Mouse (Mus musculus) layer of hippocampus, adult 2 months (tissue): Measurements from ENCODE around the gene Pou1f1. TPM values are rescaled to one million over a fixed set of nuclear protein-coding genes. Genes with fewer than 3 reads are reported as not detected.
A peak's percentile ranks its signal among the peaks of the same experiment; 100 is the strongest.

ENCODE experiments used
- DNase-seq, 2 experiments: peaks; one replicate each; pipeline ENCODE4 v3.0.0; 2022; ENCODE audit warnings: low spot score in 2 of 2
- H3K27ac ChIP-seq: fragments of 200-600 bp; 2 replicates; pipeline ENCODE4 v1.8.1; 2022
- H3K4me3 ChIP-seq: fragments of 200-600 bp; 2 replicates; pipeline ENCODE4 v1.8.1; 2022; ENCODE audit warnings: mild to moderate bottlenecking
- CTCF ChIP-seq: fragments of 200-600 bp; conservative IDR thresholded peaks from 2 replicates; pipeline ENCODE4 v1.8.1; 2022; ENCODE audit warnings: antibody characterized with exemption, mild to moderate bottlenecking, moderate library complexity
- long read RNA-seq, 2 experiments: library from polyadenylated mRNA; stranded (forward); transcript quantifications; one replicate each; pipeline ENCODE4 v2.0.0; 2021; ENCODE audit warnings: borderline mapping rate in 2 of 2
- total RNA-seq, 2 experiments: library from RNA; stranded (reverse); gene quantifications; 2 replicates each; pipeline ENCODE4 v1.2.3; 2021

The Pou1f1 gene
- not detected for total RNA-seq
- long read RNA-seq, experiment 1, result 0 reads
- long read RNA-seq, experiment 2, result 0 reads

DNA sequence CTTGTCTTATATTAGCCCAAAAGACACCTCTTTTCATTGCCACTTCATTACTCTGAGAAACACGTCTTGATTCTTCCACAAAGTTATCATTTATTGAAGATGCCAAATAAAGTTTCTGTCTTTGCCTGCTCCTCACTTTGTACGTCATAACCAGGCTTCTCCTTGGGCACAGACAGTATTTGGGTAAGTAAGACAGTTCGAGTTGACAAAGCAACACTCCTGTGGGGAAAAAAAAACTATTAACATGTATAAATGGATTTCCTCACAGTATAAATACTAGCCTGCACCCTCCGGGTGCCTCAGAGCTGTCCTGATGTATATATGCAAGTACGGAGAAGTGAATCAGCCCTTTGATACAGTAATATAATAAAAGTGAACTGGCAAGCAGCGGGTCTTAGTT is at the start of gene Pou1f1:
Pou1f1 (plus strand) TSS at position 301 of the 400 bp plus-strand sequence.
- no peak for DNase-seq

GRCm38 (mm10) chr16:65470650-65471049 is 49.7 kb upstream of the Pou1f1 start:
- no peak for DNase-seq
- H3K27ac ChIP-seq, result no peak overlapping the region
- TF ChIP-seq CTCF, result no peak
- H3K4me3 ChIP-seq, result no peak overlapping the region

More for the DNA sequence above, at the start of gene Pou1f1:
- no peak for TF ChIP-seq CTCF
- Histone ChIP-seq H3K4me3 (no peak within 1 kb of the TSS), H3K27ac (no peak within 1 kb of the TSS)

DNA sequence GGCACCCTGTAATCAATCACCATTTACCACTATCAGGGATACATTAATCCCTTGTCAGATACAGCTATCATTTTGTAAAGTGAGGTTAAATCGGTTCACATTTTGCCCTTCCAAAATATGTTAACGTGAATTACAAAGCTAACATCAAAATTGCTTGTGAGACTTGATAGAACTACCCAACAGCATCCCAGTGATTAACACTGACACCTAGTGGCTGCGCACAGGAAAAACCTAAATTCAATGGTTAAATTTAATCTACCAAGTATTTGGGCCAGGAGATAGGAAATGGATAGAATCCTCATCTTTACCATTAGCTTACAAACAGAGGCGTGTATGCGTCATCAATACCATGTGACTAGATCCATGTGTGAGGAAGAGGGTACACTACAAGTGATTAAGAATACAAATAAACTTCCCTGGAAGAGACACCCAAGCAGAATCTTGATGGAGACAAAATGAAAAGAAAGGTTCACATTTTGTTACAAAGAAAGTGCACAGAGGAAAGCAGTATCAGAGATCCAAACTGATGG is 47.8 kb upstream of the Pou1f1 start:
- peak; percentile 9 to 29 for DNase-seq
- Histone ChIP-seq H3K4me3 (no peak overlapping the region), H3K27ac (no peak overlapping the region)
- peak; percentile 95 for TF ChIP-seq CTCF

DNA sequence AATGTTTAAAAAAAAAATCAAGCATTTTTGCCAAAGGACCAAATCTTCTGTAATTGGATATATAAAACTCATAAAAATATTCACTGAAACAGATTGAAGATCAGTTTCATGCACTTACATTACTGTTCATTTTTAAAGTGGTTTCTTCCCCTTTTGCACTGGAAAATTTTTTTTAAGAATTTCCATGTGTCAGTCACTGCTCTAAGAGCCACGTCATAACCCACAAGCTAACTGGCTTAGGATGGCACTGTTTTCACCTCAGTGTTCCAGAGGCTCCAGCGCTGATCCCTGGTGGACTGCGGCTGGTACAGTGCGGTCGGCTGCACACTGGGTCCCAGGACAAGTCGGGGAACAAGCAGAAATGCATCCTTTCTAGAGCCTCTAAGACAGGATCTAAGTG is 34.6 kb upstream of the Pou1f1 start:
- no peak for DNase-seq

DNA sequence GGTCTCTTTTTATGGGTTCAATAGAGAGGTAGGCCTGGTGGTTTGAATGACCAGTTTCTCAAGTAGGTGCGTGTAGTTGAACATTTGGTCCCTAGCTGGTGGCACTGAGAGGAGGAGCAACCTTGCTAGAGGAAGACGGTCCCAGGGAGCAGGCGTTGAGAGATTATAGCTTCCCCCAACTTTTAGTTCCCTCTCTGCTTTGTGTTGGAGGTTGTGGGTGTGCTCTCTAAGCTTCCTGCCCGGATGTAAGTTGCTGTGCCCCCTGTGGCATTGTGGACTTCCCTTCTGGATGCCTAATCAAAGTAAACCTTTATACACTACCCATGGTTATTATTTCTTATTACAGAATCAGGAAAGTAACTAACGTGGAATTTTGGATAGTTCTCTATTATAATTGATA is 24.3 kb upstream of the Pou1f1 start:
- H3K4me3 ChIP-seq, result no peak overlapping the region
- H3K27ac ChIP-seq, result no peak overlapping the region
- no peak for DNase-seq
- TF ChIP-seq CTCF, result no peak

More for the DNA sequence above, 34.6 kb upstream of the Pou1f1 start:
- TF ChIP-seq CTCF, result no peak
- H3K27ac ChIP-seq, result no peak overlapping the region
- H3K4me3 ChIP-seq, result no peak overlapping the region

DNA sequence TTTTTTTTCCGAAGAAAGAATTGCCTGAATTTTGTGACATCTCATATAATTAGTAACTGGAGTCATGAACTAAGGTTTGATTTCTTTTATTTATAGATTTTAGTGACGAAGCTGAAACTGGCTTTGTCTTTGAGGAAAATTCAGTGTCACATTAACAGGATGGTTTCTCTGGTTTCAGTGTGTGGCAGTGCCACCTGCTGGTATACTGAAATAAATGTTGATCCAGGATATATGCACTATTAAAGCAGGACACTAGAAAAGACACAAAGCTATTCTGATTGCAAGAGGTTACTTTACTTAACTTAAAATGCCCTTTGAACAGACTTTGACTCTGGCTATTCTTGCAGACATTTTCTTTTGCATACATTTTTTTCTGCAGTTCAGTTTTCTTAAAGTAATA is 23.3 kb upstream of the Pou1f1 start:
- no peak overlapping the region for H3K27ac ChIP-seq
- TF ChIP-seq CTCF, result peak; percentile 86
- no peak overlapping the region for H3K4me3 ChIP-seq
- peak; percentile 26 to 55 for DNase-seq

DNA sequence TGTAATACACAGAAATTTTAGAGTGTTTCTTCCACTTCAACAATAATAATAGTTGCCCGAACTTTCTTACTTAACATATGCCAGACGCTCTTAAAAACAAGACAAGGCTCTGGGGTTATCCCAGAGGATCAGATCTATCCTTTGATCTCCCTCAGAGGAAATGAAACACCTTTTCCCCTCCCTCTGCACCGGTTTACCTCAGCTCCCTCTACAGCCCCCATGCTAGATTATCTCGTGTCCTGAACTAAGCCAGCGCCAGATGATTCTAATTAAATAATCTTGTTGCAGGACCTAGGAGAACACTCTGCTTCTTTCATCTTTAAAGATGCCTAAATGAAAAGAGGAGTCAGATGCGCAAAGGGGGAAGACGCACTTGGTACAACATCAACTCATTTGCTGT is 6.1 kb upstream of the Pou1f1 start:
- no peak overlapping the region for H3K4me3 ChIP-seq
- H3K27ac ChIP-seq, result no peak overlapping the region
- TF ChIP-seq CTCF, result no peak
- no peak for DNase-seq

- DNase-seq, result no peak
- Histone ChIP-seq H3K27ac (no peak overlapping the region), H3K4me3 (no peak overlapping the region)
- no peak for TF ChIP-seq CTCF
Observed at GRCm38 (mm10) chr16:65526004-65526403, 5.7 kb downstream of the Pou1f1 start.

DNA sequence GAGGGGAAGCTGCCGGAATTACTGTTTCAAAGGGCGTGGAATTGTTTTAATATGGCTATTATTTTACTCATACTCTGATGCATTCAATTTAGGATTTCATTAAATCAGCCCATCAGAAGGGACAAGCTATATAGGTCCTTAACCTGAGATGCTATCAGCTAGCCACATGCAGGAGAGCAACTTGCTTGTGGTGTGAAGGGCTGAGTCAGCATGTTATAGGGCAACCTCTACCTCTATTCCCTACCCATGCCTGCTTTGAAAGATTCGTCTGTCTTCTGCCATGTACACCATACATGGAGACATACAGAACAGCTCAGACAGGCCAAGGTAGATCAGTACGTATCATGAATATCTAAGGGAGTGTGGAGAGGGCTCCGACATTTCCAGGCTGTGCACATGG is 6.4 kb downstream of the Pou1f1 start:
- TF ChIP-seq CTCF, result no peak

DNA sequence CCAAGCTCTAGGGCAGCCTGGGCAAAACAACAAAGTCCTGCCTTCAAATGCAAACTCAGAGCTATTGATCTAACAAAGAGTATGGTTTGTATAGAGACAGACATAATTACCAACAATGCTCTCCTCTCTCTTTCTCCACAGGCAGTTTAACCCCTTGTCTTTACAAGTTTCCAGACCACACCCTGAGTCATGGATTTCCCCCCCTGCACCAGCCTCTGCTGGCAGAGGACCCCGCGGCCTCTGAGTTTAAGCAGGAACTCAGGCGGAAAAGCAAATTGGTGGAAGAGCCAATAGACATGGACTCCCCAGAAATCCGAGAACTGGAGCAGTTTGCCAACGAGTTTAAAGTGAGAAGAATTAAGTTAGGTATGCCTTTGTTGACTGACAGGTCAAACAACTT is 9.3 kb downstream of the Pou1f1 start:
- Histone ChIP-seq H3K4me3 (no peak overlapping the region), H3K27ac (no peak overlapping the region)
- no peak for TF ChIP-seq CTCF
- no peak for DNase-seq

More for the DNA sequence above, 6.4 kb downstream of the Pou1f1 start:
- Histone ChIP-seq H3K27ac (no peak overlapping the region), H3K4me3 (no peak overlapping the region)
- no peak for DNase-seq

- peak; percentile 23 for TF ChIP-seq CTCF
- no peak overlapping the region for H3K27ac ChIP-seq
- peak; percentile 81 to 86 for DNase-seq
- H3K4me3 ChIP-seq, result no peak overlapping the region
Observed at GRCm38 (mm10) chr16:65531663-65532062, 11.4 kb downstream of the Pou1f1 start.

GRCm38 (mm10) chr16:65533315-65533999 is 13.1 kb downstream of the Pou1f1 start:
- H3K27ac ChIP-seq, result no peak overlapping the region
- peak; percentile 50 to 71 for DNase-seq
- peak; percentile 84 for TF ChIP-seq CTCF
- no peak overlapping the region for H3K4me3 ChIP-seq

- no peak for TF ChIP-seq CTCF
- DNase-seq, result no peak
- H3K27ac ChIP-seq, result no peak overlapping the region
- no peak overlapping the region for H3K4me3 ChIP-seq
Observed at GRCm38 (mm10) chr16:65543676-65544293, 23.5 kb downstream of the Pou1f1 start.

DNA sequence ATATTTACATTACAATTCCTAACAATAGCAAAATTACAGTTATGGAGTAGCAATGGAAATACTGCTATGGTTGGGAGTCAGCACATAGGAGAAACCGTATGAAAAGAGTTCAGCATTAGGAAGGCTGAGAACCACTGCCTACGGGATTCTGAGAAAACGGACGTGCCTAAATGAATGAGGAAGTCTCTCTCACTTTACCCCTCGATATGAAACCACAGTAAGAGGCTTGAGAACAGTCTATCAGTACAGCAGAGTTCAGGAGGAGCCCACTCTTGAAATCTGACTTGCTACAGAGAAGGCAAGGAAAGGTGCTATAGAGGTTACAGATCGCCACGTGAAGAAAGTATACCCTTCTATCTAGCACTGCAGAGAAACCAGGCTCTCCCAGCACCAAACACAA is 28.6 kb downstream of the Pou1f1 start:
- Histone ChIP-seq H3K27ac (no peak overlapping the region), H3K4me3 (no peak overlapping the region)
- no peak for DNase-seq
- TF ChIP-seq CTCF, result no peak
